Mouse (Mus musculus): Measurements from ENCODE around the gene Kctd21. TPM values are rescaled to one million over a fixed set of nuclear protein-coding genes. Genes with fewer than 3 reads are reported as not detected.

The Kctd21 gene
- total and polyA plus RNA-seq, 2 experiments from 2014 or later = 3.1 to 6.1 TPM

DNA sequence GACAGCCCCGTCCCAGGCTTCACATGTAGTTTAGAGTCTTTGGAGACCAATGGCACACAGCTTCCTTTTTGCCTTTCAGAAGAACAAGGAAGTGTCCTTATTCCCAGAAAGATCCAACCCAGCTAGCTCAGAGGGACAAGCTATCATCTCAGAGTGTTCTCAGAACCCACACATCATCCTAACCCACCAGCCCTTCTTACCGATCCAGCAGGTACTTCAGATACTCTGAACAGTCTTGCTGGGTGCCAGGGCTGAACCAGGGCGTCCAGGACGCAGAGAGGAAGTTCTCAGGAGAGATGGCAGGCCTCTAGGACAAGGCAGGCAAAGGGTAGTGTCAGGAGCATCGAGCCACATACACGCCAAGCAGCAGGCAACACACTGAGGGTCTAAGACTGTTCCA is 19.3 kb upstream of the Kctd21 start:
- DNase-seq (ENCODE audit: low spot score) (no peak), ATAC-seq (ENCODE audit: low FRiP score) (no peak)
- no peaks in the 10 kb centered on the region for H3K27me3 ChIP-seq (ENCODE audit: insufficient read depth, low read length)
- H3K9me3 ChIP-seq (ENCODE audit: low read length) = no peaks in the 10 kb centered on the region
- WGBS = 88% methylated on average over 6 of the region's 6 CpGs
- H3K9ac ChIP-seq (replicated peaks; ENCODE audit: low read length, poor library complexity, severe bottlenecking) = no peak overlapping the region
- H3K4me2 ChIP-seq (ENCODE audit: low read depth, low read length, poor library complexity, severe bottlenecking) = no peak overlapping the region
- no peaks in the 10 kb centered on the region for H3K4me1 ChIP-seq (ENCODE audit: insufficient read depth, low read length)
- peaks cover 60% of the 10 kb centered on the region for H3K36me3 ChIP-seq (ENCODE audit: insufficient read depth, low read length)
- no peak overlapping the region for H3K4me3 ChIP-seq (ENCODE audit: low read depth, low read length)
- TF ChIP-seq CTCF (IDR thresholded peaks at IDR 0.05) = no peak
- H3K27ac ChIP-seq (ENCODE audit: low read depth, low read length) = no peak overlapping the region

DNA sequence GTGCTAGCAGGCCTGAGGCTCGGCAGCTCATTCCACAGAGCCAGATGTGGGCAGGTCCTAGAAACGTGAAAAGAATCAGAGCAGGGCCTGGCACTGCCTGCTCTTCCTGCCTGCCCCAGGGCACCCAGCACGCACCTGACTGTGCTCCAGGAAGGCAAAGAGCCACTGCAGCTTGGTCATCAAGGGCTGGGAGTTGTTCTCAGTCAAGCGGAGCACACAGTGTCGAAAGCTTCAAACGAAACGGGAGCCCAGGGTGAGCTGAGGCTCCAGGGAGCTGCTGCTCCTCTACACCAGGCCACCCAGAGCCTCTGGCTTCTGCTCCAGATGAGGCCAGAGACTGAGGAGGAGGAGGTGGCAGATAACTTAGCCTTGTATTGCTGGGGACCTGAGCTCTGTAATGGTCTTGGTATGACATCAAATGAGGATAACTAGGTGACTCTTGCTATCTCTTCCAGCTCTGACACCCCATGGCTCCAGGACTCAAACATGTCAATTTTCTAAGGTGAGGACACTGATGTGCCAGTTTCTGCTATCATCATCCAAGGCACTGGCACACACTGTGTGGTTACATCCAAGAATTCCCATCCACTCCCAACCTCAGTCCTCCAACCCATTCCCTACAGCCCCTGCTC is 18.6 kb upstream of the Kctd21 start:
- no peak for DNase-seq (ENCODE audit: low spot score)
- peaks cover 55% of the 10 kb centered on the region for H3K36me3 ChIP-seq (ENCODE audit: insufficient read depth, low read length)

DNA sequence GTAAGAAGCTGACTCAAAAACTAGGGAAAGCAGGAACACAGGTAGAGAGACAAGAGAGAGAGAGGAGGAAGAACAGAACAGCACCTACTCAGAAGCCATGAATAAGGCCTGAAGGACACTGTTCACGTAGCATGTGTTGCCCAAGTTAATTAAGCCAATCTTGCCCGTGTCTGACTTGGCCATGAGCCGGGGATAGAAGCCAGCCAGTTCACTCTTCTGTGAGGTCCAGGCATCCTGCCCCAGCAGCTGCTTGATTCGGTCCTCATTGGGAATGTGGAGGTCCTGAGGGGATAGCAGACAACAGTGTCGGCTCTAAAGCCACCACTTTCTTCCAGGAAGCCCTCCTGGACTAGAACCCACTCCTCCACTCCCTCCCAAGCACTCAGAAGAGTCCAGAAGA is 17.5 kb upstream of the Kctd21 start:
- Histone ChIP-seq H3K4me1 (ENCODE audit: insufficient read depth, low read length) (no peaks in the 10 kb centered on the region), H3K4me3 (ENCODE audit: low read depth, low read length) (no peak overlapping the region), H3K9ac (replicated peaks; ENCODE audit: low read length, poor library complexity, severe bottlenecking) (no peak overlapping the region), H3K9me3 (ENCODE audit: low read length) (no peaks in the 10 kb centered on the region), H3K4me2 (ENCODE audit: low read depth, low read length, poor library complexity, severe bottlenecking) (no peak overlapping the region), H3K36me3 (ENCODE audit: insufficient read depth, low read length) (peaks cover 48% of the 10 kb centered on the region), H3K27me3 (ENCODE audit: insufficient read depth, low read length) (no peaks in the 10 kb centered on the region), H3K27ac (ENCODE audit: low read depth, low read length) (no peak overlapping the region)
- ATAC-seq (ENCODE audit: low FRiP score) (no peak), DNase-seq (ENCODE audit: low spot score) (peak; percentile 31)
- TF ChIP-seq CTCF (IDR thresholded peaks at IDR 0.05) = no peak
- WGBS = 86% methylated on average over 5 of the region's 5 CpGs

More for the DNA sequence above, 18.6 kb upstream of the Kctd21 start:
- WGBS = 71% methylated on average over 7 of the region's 7 CpGs
- Histone ChIP-seq H3K27ac (ENCODE audit: low read depth, low read length) (no peak overlapping the region), H3K9ac (replicated peaks; ENCODE audit: low read length, poor library complexity, severe bottlenecking) (no peak overlapping the region), H3K9me3 (ENCODE audit: low read length) (no peaks in the 10 kb centered on the region), H3K27me3 (ENCODE audit: insufficient read depth, low read length) (no peaks in the 10 kb centered on the region), H3K4me2 (ENCODE audit: low read depth, low read length, poor library complexity, severe bottlenecking) (no peak overlapping the region), H3K4me1 (ENCODE audit: insufficient read depth, low read length) (no peaks in the 10 kb centered on the region), H3K4me3 (ENCODE audit: low read depth, low read length) (no peak overlapping the region)
- ATAC-seq (ENCODE audit: low FRiP score) = no peak
- no peak for TF ChIP-seq CTCF (IDR thresholded peaks at IDR 0.05)

DNA sequence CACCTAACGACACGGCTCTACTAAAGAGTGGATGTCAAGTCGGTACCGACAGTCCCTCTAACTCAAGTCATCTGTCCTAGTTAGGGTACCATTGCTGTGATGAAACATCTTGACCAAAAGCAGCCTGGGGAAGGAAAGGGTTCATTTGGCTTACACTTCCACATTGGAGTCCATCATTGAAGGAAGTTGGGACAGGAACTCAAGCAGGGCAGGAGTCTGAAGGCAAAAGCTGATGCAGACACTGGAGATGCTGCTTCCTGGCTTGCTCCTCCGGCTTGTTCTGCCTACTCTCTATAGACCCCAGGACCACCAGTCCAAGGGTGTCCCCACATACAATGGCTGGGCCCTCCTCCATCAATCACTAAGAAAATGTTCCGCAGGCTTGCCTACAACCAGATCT is 16.5 kb upstream of the Kctd21 start:
- H3K36me3 ChIP-seq (ENCODE audit: insufficient read depth, low read length) = peaks cover 44% of the 10 kb centered on the region
- H3K9me3 ChIP-seq (ENCODE audit: low read length) = no peaks in the 10 kb centered on the region
- H3K4me2 ChIP-seq (ENCODE audit: low read depth, low read length, poor library complexity, severe bottlenecking) = no peak overlapping the region
- ATAC-seq (ENCODE audit: low FRiP score) (no peak), DNase-seq (ENCODE audit: low spot score) (no peak)
- no peaks in the 10 kb centered on the region for H3K27me3 ChIP-seq (ENCODE audit: insufficient read depth, low read length)
- no peak for TF ChIP-seq CTCF (IDR thresholded peaks at IDR 0.05)
- no peak overlapping the region for H3K27ac ChIP-seq (ENCODE audit: low read depth, low read length)
- 79% methylated on average over 6 of the region's 6 CpGs for WGBS
- no peaks in the 10 kb centered on the region for H3K4me1 ChIP-seq (ENCODE audit: insufficient read depth, low read length)
- no peak overlapping the region for H3K9ac ChIP-seq (replicated peaks; ENCODE audit: low read length, poor library complexity, severe bottlenecking)
- no peak overlapping the region for H3K4me3 ChIP-seq (ENCODE audit: low read depth, low read length)

GRCm38 (mm10) chr7:97317706-97318105 is 14.4 kb upstream of the Kctd21 start:
- DNase-seq (ENCODE audit: low spot score) = no peak

DNA sequence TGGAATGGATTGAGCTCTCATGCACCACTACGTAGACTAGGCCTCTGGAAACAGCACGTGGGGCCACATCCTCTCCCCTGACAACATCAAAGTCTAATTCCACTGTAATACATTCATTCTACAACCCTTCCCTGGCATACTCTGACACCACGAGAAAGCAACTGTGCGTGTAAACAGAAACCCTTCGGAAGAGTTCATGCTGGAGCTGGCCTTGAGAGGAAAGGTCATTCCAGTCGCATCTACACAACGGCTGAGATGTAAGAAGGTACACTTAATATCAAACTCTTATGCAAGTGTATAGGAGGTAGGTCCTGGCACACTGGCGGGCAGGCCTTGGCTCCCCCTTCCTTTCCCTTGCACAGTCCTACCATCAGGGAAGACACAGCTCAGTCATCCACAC is 7.8 kb upstream of the Kctd21 start:
- DNase-seq (ENCODE audit: low spot score) = no peak
- no peak overlapping the region for H3K27ac ChIP-seq (ENCODE audit: low read depth, low read length)
- no peak overlapping the region for H3K9ac ChIP-seq (replicated peaks; ENCODE audit: low read length, poor library complexity, severe bottlenecking)
- peaks cover 18% of the 10 kb centered on the region; the same call in 1 of the 2 replicates for H3K27me3 ChIP-seq (ENCODE audit: insufficient read depth, low read length)
- 92% methylated on average over 8 of the region's 8 CpGs for WGBS
- no peak for ATAC-seq (ENCODE audit: low FRiP score)
- H3K36me3 ChIP-seq (ENCODE audit: insufficient read depth, low read length) = peaks cover 28% of the 10 kb centered on the region
- TF ChIP-seq CTCF (IDR thresholded peaks at IDR 0.05) = no peak
- peaks cover 5% of the 10 kb centered on the region; the same call in 1 of the 2 replicates for H3K4me1 ChIP-seq (ENCODE audit: insufficient read depth, low read length)
- no peaks in the 10 kb centered on the region for H3K9me3 ChIP-seq (ENCODE audit: low read length)
- no peak overlapping the region for H3K4me3 ChIP-seq (ENCODE audit: low read depth, low read length)
- H3K4me2 ChIP-seq (ENCODE audit: low read depth, low read length, poor library complexity, severe bottlenecking) = no peak overlapping the region

More at GRCm38 (mm10) chr7:97317706-97318105, 14.4 kb upstream of the Kctd21 start:
- no peak overlapping the region for H3K4me3 ChIP-seq (ENCODE audit: low read depth, low read length)
- no peak overlapping the region for H3K27ac ChIP-seq (ENCODE audit: low read depth, low read length)
- H3K9ac ChIP-seq (replicated peaks; ENCODE audit: low read length, poor library complexity, severe bottlenecking) = no peak overlapping the region
- H3K27me3 ChIP-seq (ENCODE audit: insufficient read depth, low read length) = no peaks in the 10 kb centered on the region
- ATAC-seq (ENCODE audit: low FRiP score) = no peak
- H3K36me3 ChIP-seq (ENCODE audit: insufficient read depth, low read length) = peaks cover 29% of the 10 kb centered on the region
- H3K4me1 ChIP-seq (ENCODE audit: insufficient read depth, low read length) = no peaks in the 10 kb centered on the region
- WGBS = 76% methylated on average over 3 of the region's 3 CpGs
- TF ChIP-seq CTCF (IDR thresholded peaks at IDR 0.05) = no peak
- no peak overlapping the region for H3K4me2 ChIP-seq (ENCODE audit: low read depth, low read length, poor library complexity, severe bottlenecking)
- H3K9me3 ChIP-seq (ENCODE audit: low read length) = no peaks in the 10 kb centered on the region
